Mouse (Mus musculus) hindbrain, embryonic 12.5 days (tissue): ENCODE results near the gene Tspan4. TPM values are rescaled to one million over a fixed set of nuclear protein-coding genes. Genes with fewer than 3 reads are reported as not detected.

ENCODE experiments used
- ATAC-seq: fragments of 200-750 bp; cut with Nextera tagmentation; 2 replicates; pipeline ENCODE4 v1.8.0; 2017; ENCODE audit warnings: moderate TSS enrichment; ENCODE audit not compliant: low FRiP score
- H3K27ac ChIP-seq: fragments of 300-500 bp; sonication (generic); 2 replicates; pipeline ENCODE4 v1.5.1; 2016; ENCODE audit warnings: mild to moderate bottlenecking
- H3K27me3 ChIP-seq: fragments of 300-500 bp; sonication (generic); 2 replicates; pipeline ENCODE4 v1.6.1; 2016; ENCODE audit warnings: mild to moderate bottlenecking
- H3K36me3 ChIP-seq: fragments of 300-500 bp; sonication (generic); 2 replicates; pipeline ENCODE4 v1.6.1; 2016; ENCODE audit warnings: mild to moderate bottlenecking
- H3K4me1 ChIP-seq: fragments of 300-500 bp; sonication (generic); 2 replicates; pipeline ENCODE4 v1.6.1; 2016
- H3K4me2 ChIP-seq: fragments of 300-500 bp; sonication (generic); replicated peaks from 2 replicates; pipeline ENCODE4 v1.6.1; 2016; ENCODE audit warnings: mild to moderate bottlenecking
- H3K4me3 ChIP-seq: fragments of 300-500 bp; sonication (generic); 2 replicates; pipeline ENCODE4 v1.5.1; 2016; ENCODE audit warnings: mild to moderate bottlenecking
- H3K9ac ChIP-seq: fragments of 300-500 bp; sonication (generic); 2 replicates; pipeline ENCODE4 v1.6.1; 2016; ENCODE audit warnings: mild to moderate bottlenecking, moderate library complexity
- H3K9me3 ChIP-seq: fragments of 300-500 bp; sonication (generic); replicated peaks from 2 replicates; pipeline ENCODE4 v1.6.1; 2016; ENCODE audit warnings: mild to moderate bottlenecking
- WGBS: fragments of 180-500 bp; shearing (Covaris S2); methylation state at CpG from one replicate; pipeline ENCODE4 v1.1.7; 2016; 5-methylcytosine and 5-hydroxymethylcytosine counted together
- polyA plus RNA-seq: library from polyadenylated mRNA; unstranded; fragments of >200 nt; fragmentation: Nextera tagmentation; extraction: Ambion mirVana; gene quantifications from 2 replicates; pipeline ENCODE4 v1.2.1, GENCODE M21; 2016

Tspan4 gene
- polyA plus RNA-seq: 30.1 and 31.1 TPM in 2 replicates

GRCm38 (mm10) chr7:141475011-141475804 lies at the start of gene Tspan4, which contains the start of gene Polr2l:
Tspan4 (plus strand) TSS chr7:141475240.
Polr2l (minus strand) TSS chr7:141475132.
- H3K4me1 ChIP-seq: peaks cover 35% of the 10 kb centered on the region
- peak; percentile 80 for ATAC-seq
- H3K36me3 ChIP-seq: peaks cover 25% of the 10 kb centered on the region
- H3K4me2 ChIP-seq: peak within 1 kb of the TSS; percentile 84
- under 1% methylated on average over 87 of the region's 87 CpGs for WGBS
- H3K27me3 ChIP-seq: peaks cover 30% of the 10 kb centered on the region
- H3K4me3 ChIP-seq: peak within 1 kb of the TSS; percentile 55
- H3K9me3 ChIP-seq: no peaks in the 10 kb centered on the region
- peak within 1 kb of the TSS; percentile 90 for H3K27ac ChIP-seq
- peak within 1 kb of the TSS; percentile 85 for H3K9ac ChIP-seq

- H3K4me3 ChIP-seq: no peak overlapping the region
- H3K9me3 ChIP-seq: no peaks in the 10 kb centered on the region
- H3K4me1 ChIP-seq: peaks cover 21% of the 10 kb centered on the region
- 79% methylated on average over 12 of the region's 12 CpGs for WGBS
- no peak for ATAC-seq
- no peak overlapping the region for H3K9ac ChIP-seq
- no peaks in the 10 kb centered on the region; the same call in 1 of the 2 replicates for H3K27me3 ChIP-seq
- H3K27ac ChIP-seq: no peak overlapping the region
- peaks cover 32% of the 10 kb centered on the region for H3K36me3 ChIP-seq
- no peak overlapping the region for H3K4me2 ChIP-seq
Measured at GRCm38 (mm10) chr7:141426948-141427730, 47.9 kb upstream of the Tspan4 start.

GRCm38 (mm10) chr7:141428701-141429100 lies 46.3 kb upstream of the Tspan4 start:
- H3K4me2 ChIP-seq: peak overlapping the region; percentile 63
- H3K36me3 ChIP-seq: peaks cover 45% of the 10 kb centered on the region
- 56% methylated on average over 5 of the region's 5 CpGs for WGBS
- no peaks in the 10 kb centered on the region; the same call in 1 of the 2 replicates for H3K27me3 ChIP-seq
- ATAC-seq: no peak
- H3K4me1 ChIP-seq: peaks cover 31% of the 10 kb centered on the region
- H3K9me3 ChIP-seq: no peaks in the 10 kb centered on the region
- peak overlapping the region; percentile 42 for H3K4me3 ChIP-seq
- peak overlapping the region; percentile 68 for H3K27ac ChIP-seq
- H3K9ac ChIP-seq: peak overlapping the region; percentile 71

DNA sequence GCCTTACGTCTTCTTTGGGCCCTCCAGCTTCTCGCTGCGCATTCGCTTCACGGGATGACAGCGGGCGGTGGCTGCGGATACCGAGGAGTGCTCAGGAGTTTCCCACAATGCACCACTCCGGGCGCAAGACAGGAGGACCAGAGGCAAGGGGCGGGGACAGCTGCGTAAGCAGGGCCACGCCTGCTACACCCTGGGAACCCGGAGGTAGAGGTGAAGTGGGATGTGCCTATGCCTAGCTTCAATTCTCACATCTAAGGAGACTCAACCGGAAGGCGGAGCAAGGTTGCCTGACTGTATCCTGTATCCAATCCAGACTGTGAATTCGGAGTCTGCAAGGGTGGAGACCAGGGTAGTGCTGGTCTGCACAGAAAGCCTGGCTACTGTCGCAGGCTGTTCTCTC lies 45.7 kb upstream of the Tspan4 start, which contains the start of gene Cend1:
Cend1 (minus strand) TSS at position 182 of the 400 bp plus-strand sequence.
- Histone ChIP-seq H3K27ac (peak within 1 kb of the TSS; percentile 68), H3K4me3 (peak within 1 kb of the TSS; percentile 42), H3K4me1 (peaks cover 37% of the 10 kb centered on the region), H3K36me3 (peaks cover 45% of the 10 kb centered on the region), H3K9me3 (no peaks in the 10 kb centered on the region), H3K9ac (peak within 1 kb of the TSS; percentile 71), H3K27me3 (no peaks in the 10 kb centered on the region; the same call in 1 of the 2 replicates), H3K4me2 (peak within 1 kb of the TSS; percentile 63)
- ATAC-seq: peak; percentile 82
- WGBS: 2% methylated on average over 19 of the region's 19 CpGs

GRCm38 (mm10) chr7:141429840-141430584 lies 45.0 kb upstream of the Tspan4 start:
- 0 out of 2 replicates have a peak, but pooled peaks have one; percentile 15 for ATAC-seq
- Histone ChIP-seq H3K9me3 (no peaks in the 10 kb centered on the region), H3K9ac (no peak overlapping the region), H3K4me2 (peak overlapping the region; percentile 63; the same call in 1 of the 2 replicates), H3K27ac (no peak overlapping the region), H3K36me3 (peaks cover 45% of the 10 kb centered on the region), H3K27me3 (no peaks in the 10 kb centered on the region; the same call in 1 of the 2 replicates), H3K4me3 (no peak overlapping the region), H3K4me1 (peaks cover 42% of the 10 kb centered on the region)
- WGBS: 63% methylated on average over 9 of the region's 9 CpGs

DNA sequence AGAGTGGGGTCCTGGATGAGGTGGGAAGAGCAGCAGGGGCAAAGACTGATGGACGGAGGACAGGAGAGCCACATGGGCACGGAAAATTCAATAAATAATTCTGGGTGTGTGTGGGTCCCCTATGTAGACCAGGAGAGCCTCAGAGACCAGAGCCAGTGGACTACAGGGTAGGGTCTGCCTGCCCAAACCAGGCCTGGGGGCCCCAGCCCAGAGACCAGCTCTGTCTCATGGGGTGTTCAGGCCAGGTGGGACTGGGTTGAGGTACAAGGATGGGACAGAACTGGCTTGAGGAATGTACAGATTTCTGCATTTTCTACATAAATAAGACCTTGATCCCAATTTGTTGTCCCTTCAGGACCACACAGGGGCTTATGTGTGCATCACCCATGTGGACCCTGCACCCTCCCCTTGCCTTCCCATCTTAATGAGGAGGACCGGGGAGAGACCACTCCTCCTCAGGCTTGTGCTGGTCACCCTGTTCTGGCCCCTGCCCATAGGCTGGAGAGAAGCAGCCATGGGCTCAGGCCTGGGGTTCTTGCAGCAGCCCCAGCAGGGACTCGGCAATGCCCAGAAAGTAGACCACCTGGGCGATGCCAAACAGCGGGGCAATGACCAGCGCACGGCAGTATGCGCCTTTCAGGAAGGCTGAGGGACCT lies 44.3 kb upstream of the Tspan4 start:
- 92% methylated on average over 9 of the region's 9 CpGs for WGBS
- H3K36me3 ChIP-seq: peaks cover 45% of the 10 kb centered on the region
- no peak overlapping the region for H3K9ac ChIP-seq
- H3K27me3 ChIP-seq: no peaks in the 10 kb centered on the region; the same call in 1 of the 2 replicates
- H3K4me3 ChIP-seq: no peak overlapping the region
- H3K4me2 ChIP-seq: no peak overlapping the region
- peaks cover 49% of the 10 kb centered on the region for H3K4me1 ChIP-seq
- ATAC-seq: no peak
- no peak overlapping the region for H3K27ac ChIP-seq
- no peaks in the 10 kb centered on the region for H3K9me3 ChIP-seq

DNA sequence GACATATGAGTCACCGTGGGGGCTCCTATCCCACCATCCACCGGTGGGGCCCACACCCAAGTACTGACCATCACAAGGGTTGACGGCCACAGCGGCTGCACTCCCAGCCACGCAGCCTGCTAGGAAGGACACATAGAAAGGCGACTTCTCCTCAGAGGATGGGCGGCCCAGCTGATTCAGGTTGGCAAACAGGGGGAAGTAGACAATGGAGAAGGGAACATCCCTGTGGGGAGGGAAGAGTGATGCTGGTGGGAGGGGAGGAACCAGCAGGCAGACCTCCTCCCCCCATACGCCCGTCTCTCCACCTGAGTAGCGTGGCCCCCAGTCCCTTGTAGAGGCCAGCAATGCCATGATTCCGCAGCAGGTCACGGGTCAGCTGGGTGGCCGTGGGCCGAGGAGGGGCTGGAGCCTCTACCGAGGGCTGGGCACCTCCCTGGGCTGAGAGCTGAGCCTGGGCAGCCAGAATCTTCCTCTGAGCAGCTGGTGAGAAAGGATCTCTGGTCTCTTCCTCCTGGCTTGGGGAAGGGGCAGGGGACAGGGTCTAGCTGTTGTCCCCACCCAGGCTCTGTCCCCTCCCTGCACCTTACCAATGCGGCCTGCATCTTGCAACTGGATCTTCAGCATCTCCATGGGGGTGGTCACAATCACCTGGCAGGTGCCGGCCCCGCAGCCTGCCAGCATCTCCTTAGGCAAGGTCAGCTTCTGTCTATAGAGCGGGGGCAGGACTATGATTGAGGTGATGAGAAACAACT lies 43.4 kb upstream of the Tspan4 start:
- H3K27ac ChIP-seq: no peak overlapping the region
- 94% methylated on average over 19 of the region's 19 CpGs for WGBS
- peaks cover 41% of the 10 kb centered on the region for H3K36me3 ChIP-seq
- peak overlapping the region; percentile 14; the same call in 1 of the 2 replicates for H3K9ac ChIP-seq
- H3K4me1 ChIP-seq: peaks cover 58% of the 10 kb centered on the region
- H3K4me2 ChIP-seq: no peak overlapping the region
- no peak for ATAC-seq
- no peaks in the 10 kb centered on the region; the same call in 1 of the 2 replicates for H3K27me3 ChIP-seq
- no peak overlapping the region for H3K4me3 ChIP-seq
- H3K9me3 ChIP-seq: no peaks in the 10 kb centered on the region

GRCm38 (mm10) chr7:141432186-141432611 lies 42.8 kb upstream of the Tspan4 start:
- Histone ChIP-seq H3K36me3 (peaks cover 37% of the 10 kb centered on the region), H3K27ac (no peak overlapping the region), H3K4me3 (no peak overlapping the region; the same call in 1 of the 2 replicates), H3K4me2 (no peak overlapping the region), H3K4me1 (peaks cover 64% of the 10 kb centered on the region), H3K9me3 (no peaks in the 10 kb centered on the region), H3K9ac (no peak overlapping the region), H3K27me3 (no peaks in the 10 kb centered on the region; the same call in 1 of the 2 replicates)
- no peak for ATAC-seq
- 82% methylated on average over 8 of the region's 8 CpGs for WGBS

- Histone ChIP-seq H3K36me3 (peaks cover 34% of the 10 kb centered on the region), H3K27me3 (no peaks in the 10 kb centered on the region), H3K4me1 (peaks cover 67% of the 10 kb centered on the region), H3K9ac (peak overlapping the region; percentile 80; the same call in 1 of the 2 replicates), H3K4me2 (peak overlapping the region; percentile 76; the same call in 1 of the 2 replicates), H3K9me3 (no peaks in the 10 kb centered on the region), H3K4me3 (no peak overlapping the region), H3K27ac (no peak overlapping the region)
- 86% methylated on average over 6 of the region's 6 CpGs for WGBS
- ATAC-seq: no peak
Measured at GRCm38 (mm10) chr7:141432741-141433516, 42.1 kb upstream of the Tspan4 start.
